Mouse (Mus musculus) cerebellum, adult 11 months (tissue): Measurements from ENCODE around the gene Ptpn18.
"Not testable (repeated sequence)": the region's sequence is repeated elsewhere in the genome, so short reads cannot be mapped to it uniquely, and the experiment has no call there.

Experiments
- DNase-seq: peaks from one replicate; pipeline ENCODE4 v3.0.0; 2022

Ptpn18 gene

GRCm38 (mm10) chr1:34468051-34468450 lies 8.5 kb downstream of the Ptpn18 start:
- DNase-seq, result no peak

DNA sequence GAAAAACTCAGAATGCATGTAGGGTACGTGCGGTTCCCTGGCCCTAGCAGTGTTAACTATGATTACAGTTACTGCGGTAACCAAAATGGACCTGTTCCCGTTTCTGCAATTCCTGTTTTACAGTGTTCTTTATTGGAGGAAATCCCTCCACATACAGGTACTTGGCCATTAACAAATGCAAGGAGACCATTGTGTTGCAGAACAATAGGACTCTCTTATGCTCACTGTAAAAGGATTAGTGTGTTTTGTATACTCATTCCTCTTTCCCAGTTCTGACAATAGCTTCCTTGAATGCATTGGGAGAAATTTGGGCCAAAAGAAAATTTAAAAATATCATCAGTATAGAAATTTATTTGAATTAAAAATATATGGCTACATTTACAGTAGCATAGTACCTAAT lies 8.9 kb downstream of the Ptpn18 start:
- DNase-seq, result no peak

GRCm38 (mm10) chr1:34469801-34470200 lies 10.2 kb downstream of the Ptpn18 start:
- no peak for DNase-seq

DNA sequence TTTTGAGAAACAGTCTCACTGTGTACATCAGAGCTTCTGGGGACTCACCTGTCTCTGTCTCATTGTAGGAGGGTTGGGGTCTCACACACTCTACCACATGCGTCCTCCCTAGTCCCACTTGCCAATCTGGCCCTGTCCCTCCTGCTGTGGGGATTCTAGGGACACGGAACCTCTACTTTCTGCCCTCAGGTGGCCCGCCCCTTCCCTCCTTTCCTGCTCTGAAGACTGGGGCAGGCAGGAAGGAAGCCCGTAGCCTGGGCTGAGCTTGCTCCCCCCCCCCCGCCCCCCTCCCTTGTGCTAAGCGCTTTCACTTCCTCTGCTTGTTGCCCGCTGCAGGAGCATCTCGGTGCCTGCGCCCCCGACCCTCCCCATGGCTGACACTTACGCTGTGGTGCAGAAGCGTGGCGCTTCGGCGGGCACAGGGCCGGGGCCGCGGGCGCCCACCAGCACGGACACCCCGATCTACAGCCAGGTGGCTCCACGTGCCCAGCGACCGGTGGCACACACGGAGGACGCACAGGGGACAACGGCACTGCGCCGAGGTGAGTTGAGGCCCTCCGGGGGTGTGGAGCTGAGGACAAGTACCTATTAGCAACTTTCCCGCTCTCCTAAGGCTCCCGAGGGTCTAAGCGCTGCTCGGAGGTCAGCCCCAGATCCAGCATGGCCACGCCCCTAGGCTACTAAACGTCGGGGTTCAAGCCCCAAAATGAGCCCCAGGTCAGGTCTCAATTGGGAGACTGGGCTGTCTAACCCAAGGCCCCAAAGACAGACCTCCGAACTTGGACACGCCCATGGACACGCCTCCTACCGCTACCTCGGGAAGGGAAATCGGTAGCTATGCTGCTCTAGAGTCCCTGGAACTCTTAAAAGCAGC lies 13.1 kb downstream of the Ptpn18 start:
- DNase-seq, result no peak

- DNase-seq, result no peak
Observed at GRCm38 (mm10) chr1:34478891-34479655, 19.5 kb downstream of the Ptpn18 start.

GRCm38 (mm10) chr1:34480801-34481200 lies 21.2 kb downstream of the Ptpn18 start:
- no peak for DNase-seq

GRCm38 (mm10) chr1:34481920-34482669 lies 22.5 kb downstream of the Ptpn18 start:
- no peak for DNase-seq

DNA sequence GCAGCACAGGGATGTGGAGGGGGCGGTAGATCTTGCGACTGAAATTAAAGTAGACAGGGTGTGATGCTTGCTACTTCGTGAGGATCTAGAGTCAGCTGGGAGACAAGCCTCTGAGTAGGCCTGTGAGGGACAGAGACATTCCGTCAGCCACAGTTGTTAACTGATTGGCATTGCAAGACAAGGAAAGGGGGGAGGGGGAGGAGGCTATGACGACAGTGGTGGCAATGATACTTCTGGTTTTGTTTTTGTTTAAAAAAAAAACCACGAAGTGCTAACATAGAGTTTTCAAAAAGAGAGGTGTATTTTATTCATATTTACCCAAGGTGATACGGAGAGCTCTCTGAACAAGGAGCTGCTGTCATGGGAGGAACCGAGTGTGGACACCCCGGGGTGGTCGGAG lies 24.9 kb downstream of the Ptpn18 start:
- DNase-seq, result no peak

DNA sequence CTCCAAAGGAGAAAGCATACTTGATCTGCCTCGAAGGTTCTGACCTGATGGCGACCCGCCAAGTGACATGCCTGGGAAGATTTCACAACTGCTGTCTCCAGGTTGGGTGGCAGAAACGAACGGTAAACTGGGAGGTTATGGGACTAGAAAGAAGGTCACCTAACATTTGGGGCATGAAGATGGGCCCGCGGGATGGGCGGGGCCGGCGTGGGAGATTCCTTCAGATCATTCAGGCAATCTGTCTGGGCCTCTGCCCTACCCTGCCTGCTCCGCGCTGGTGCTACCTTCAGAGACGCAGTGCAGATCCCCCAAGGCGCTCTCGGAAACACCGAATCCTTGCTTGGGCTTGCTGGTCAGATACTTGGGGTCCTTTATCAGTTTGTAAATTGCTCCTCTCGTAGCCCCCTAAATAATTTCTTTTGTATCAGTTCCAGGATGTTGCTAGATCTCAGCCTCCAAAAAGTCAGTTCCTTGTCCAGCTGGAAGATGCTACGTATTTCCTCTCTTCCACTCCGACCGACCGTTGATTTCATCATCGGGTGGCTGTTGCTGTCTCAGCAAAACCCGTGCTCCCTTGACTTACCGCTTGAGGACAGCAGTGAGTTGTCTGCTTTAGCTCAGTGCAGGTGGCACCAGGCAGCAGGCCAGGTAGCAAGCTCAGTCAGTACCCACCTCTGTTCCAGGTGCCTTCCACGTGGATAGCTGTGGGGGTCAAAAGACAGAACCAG lies 26.1 kb downstream of the Ptpn18 start:
- DNase-seq, result peak; percentile 72

GRCm38 (mm10) chr1:34487383-34487782 lies 27.8 kb downstream of the Ptpn18 start:
- DNase-seq, result no peak

- DNase-seq, result no peak
Observed at GRCm38 (mm10) chr1:34489852-34490541, 30.4 kb downstream of the Ptpn18 start.

GRCm38 (mm10) chr1:34491480-34491879 lies 31.9 kb downstream of the Ptpn18 start:
- no peak for DNase-seq

- DNase-seq, result no peak
Observed at GRCm38 (mm10) chr1:34502991-34503390, 43.4 kb downstream of the Ptpn18 start.

GRCm38 (mm10) chr1:34505307-34505706 lies 45.7 kb downstream of the Ptpn18 start:
- no peak for DNase-seq

DNA sequence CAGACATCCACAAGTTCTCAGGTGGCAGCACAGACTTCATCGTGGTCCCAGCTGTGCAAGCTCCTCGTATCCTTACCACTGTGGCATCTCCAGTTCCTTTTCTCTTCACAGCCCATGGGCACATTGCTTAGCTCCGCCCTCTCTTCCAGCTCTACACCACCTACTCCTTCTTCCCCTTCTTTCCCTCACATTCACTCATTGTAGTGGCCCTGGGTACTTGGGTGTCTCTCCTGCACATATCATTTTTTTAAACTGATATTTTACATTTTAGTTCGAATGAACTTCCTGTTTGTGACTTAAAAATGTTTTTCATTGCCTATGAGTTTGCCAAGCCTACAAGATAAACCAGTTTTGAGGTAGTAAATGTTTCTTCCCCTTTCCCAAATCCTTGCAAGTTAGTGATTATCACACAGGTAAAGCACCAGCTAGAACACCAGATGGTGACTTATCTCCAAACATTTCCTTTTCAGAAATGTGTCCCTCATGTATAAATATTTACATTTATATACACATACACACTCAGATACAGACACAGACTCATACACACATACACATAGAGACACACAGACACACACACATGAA lies 46.5 kb downstream of the Ptpn18 start:
- no peak for DNase-seq

- DNase-seq, result no peak
Observed at GRCm38 (mm10) chr1:34507986-34508385, 48.4 kb downstream of the Ptpn18 start.

GRCm38 (mm10) chr1:34510575-34510981 lies 51.0 kb downstream of the Ptpn18 start:
- DNase-seq, result no peak

- peak; percentile 69 for DNase-seq
Observed at GRCm38 (mm10) chr1:34511027-34511426, 51.5 kb downstream of the Ptpn18 start.

DNA sequence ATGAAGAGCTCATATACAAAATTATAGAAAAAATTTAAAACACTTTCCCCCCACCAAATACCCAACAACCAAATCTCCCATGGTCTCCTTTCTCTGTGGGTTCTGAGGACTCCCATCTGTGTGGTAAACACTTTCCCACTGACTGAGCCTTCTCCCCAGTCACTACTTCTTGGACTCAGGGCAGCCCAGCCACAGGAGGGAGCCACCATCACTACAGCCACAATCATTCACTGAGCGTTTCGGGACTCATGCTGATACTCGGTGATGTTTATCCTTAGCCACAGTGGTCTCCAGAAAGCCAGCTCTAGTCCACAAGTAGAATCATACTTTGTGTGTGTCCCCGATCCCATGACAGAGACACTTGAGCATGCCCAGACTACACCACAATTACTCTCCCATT lies 53.5 kb downstream of the Ptpn18 start:
- DNase-seq, result no peak

- DNase-seq, result no peak
Observed at GRCm38 (mm10) chr1:34516595-34516994, 57.0 kb downstream of the Ptpn18 start.

GRCm38 (mm10) chr1:34517297-34517696 lies 57.7 kb downstream of the Ptpn18 start:
- not testable (repeated sequence) for DNase-seq

DNA sequence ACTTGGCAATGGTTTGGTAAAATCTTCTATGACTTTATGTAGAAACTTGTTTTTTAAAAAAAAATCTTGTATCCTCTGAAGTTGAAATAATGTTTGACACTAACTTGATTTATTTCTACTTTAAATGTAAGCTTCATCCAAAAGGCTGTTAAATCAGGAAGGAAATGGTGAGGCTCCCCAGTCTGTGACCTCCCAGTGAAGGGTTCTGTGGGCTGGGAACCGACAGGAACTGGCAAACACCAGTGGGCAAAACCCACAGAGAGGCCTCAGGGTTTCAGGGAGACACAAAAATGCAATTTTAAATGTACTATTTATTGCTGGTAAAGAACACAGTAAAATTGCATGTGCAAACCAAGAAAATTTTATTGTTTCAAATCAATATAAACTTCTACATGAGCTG lies 58.2 kb downstream of the Ptpn18 start:
- DNase-seq, result not testable (repeated sequence)
